Mouse (Mus musculus): ENCODE results near the gene Cdk2ap1.

- TF ChIP-seq GATA1 (IDR thresholded peaks at IDR 0.05; ENCODE audit: borderline replicate concordance, low read length) (no peak), FLI1 (IDR thresholded peaks at IDR 0.05; ENCODE audit: low read length) (no peak)
These were observed 9.7 kb downstream of the Cdk2ap1 start for GRCm38 (mm10) chr5:124353011-124353725.
